ENCODE assay signal across 9 mouse cellular contexts in genomic region chr1:45021234-45021633, GRCm38 (mm10).
DNase-seq lines count a peak whose midpoint lies in the region; ATAC-seq lines count a peak whose summit lies in the region.
"Had no signal": no experiment of that assay in that cellular context is flagged by ENCODE, and none has a peak within 500 bp of the region (broad histone marks: within the 10 kb centered on the region; RNA-seq: fewer than 3 reads in every experiment).

No protein-coding gene starts in this region.

- H3K4me2 ChIP-seq in midbrain, embryonic 14.5 days (ENCODE audit: low read length): no peak overlapping the region
- no peak overlapping the region for H3K4me2 ChIP-seq in midbrain, embryonic 15.5 days
- no peak overlapping the region for H3K4me2 ChIP-seq in heart, embryonic 16.5 days (ENCODE audit: low read depth, low read length)

- intact Hi-C loops in heart, postnatal 14 days (cut with DNase I): loop anchor here (10.0 kb wide), 1 partner anchor 294 kb away; the partner anchor contains the start of gene Col3a1

- no peaks in the 10 kb centered on the region for H3K4me1 ChIP-seq in midbrain, embryonic 14.5 days (ENCODE audit: control insufficient read depth, insufficient read depth, low read length)
- H3K4me1 ChIP-seq in midbrain, embryonic 15.5 days: no peaks in the 10 kb centered on the region
- H3K4me1 ChIP-seq in heart, embryonic 16.5 days (ENCODE audit: control insufficient read depth, insufficient read depth, low read length): peaks cover 11% of the 10 kb centered on the region

- H3K36me3 ChIP-seq in midbrain, embryonic 14.5 days (ENCODE audit: control insufficient read depth, insufficient read depth, low read length): no peaks in the 10 kb centered on the region
- H3K36me3 ChIP-seq in midbrain, embryonic 15.5 days (replicated peaks): no peaks in the 10 kb centered on the region
- no peaks in the 10 kb centered on the region for H3K36me3 ChIP-seq in heart, embryonic 16.5 days (ENCODE audit: control insufficient read depth, insufficient read depth)

- H3K9ac ChIP-seq in midbrain, embryonic 14.5 days (replicated peaks; ENCODE audit: low read length): no peak overlapping the region
- no peak overlapping the region for H3K9ac ChIP-seq in midbrain, embryonic 15.5 days
- H3K9ac ChIP-seq in heart, embryonic 16.5 days (ENCODE audit: low read length): no peak overlapping the region

- no peaks in the 10 kb centered on the region for H3K27me3 ChIP-seq in midbrain, embryonic 14.5 days (ENCODE audit: control insufficient read depth, insufficient read depth, low read length)
- H3K27me3 ChIP-seq in midbrain, embryonic 15.5 days (replicated peaks): no peaks in the 10 kb centered on the region
- no peaks in the 10 kb centered on the region for H3K27me3 ChIP-seq in heart, embryonic 16.5 days (ENCODE audit: control insufficient read depth, insufficient read depth, low read length)

- no peak for ATAC-seq in midbrain, embryonic 14.5 days (ENCODE audit: low FRiP score, low TSS enrichment)
- ATAC-seq in midbrain, embryonic 15.5 days (replicated peaks): no peak
- no peak for ATAC-seq in heart, embryonic 16.5 days (replicated peaks; ENCODE audit: extremely low read depth, insufficient read depth, low FRiP score)
- no peak for ATAC-seq in granulocyte monocyte progenitor cell, adult 5-6 weeks (replicated peaks; ENCODE audit: poor library complexity, severe bottlenecking)

- no peak overlapping the region for H3K27ac ChIP-seq in midbrain, embryonic 14.5 days (replicated peaks; ENCODE audit: low read depth, low read length)
- H3K27ac ChIP-seq in midbrain, embryonic 15.5 days: no peak overlapping the region
- H3K27ac ChIP-seq in heart, embryonic 16.5 days (ENCODE audit: low read length): peak overlapping the region; percentile 53

- no peak overlapping the region for H3K4me3 ChIP-seq in midbrain, embryonic 14.5 days (replicated peaks; ENCODE audit: low read depth, low read length)
- H3K4me3 ChIP-seq in midbrain, embryonic 15.5 days: no peak overlapping the region
- no peak overlapping the region for H3K4me3 ChIP-seq in heart, embryonic 16.5 days (ENCODE audit: low read length)

- no peaks in the 10 kb centered on the region for H3K9me3 ChIP-seq in midbrain, embryonic 14.5 days (ENCODE audit: control insufficient read depth, low read length)
- H3K9me3 ChIP-seq in midbrain, embryonic 15.5 days: no peaks in the 10 kb centered on the region
- H3K9me3 ChIP-seq in heart, embryonic 16.5 days (replicated peaks; ENCODE audit: control insufficient read depth, low read length): no peaks in the 10 kb centered on the region

- peak; percentile 34 to 35 for DNase-seq in heart, adult 18-20 months
- no peak for DNase-seq in heart, postnatal 14 days
- DNase-seq in midbrain, embryonic 14.5 days: peak; percentile 1
- DNase-seq in B cell, adult 2 months: no peak
- no peak for DNase-seq in right cerebral cortex, adult 2 months (ENCODE audit: low spot score in 2 of 2)
- DNase-seq: cerebellum, adult 18-20 months had no signal

- 57% methylated on average over 2 of the region's 2 CpGs for WGBS in midbrain, embryonic 14.5 days
- 43% methylated on average over 2 of the region's 2 CpGs for WGBS in midbrain, embryonic 15.5 days
- WGBS in heart, embryonic 16.5 days: 43% methylated on average over 2 of the region's 2 CpGs

Comparison
In these comparisons a context has a peak if more than half of its experiments do, and no peak if none do; other contexts are left out.
1. DNase-seq: peak in heart, adult 18-20 months (2 of 2) and midbrain, embryonic 14.5 days (single experiment); none in heart, postnatal 14 days (0 of 2), B cell, adult 2 months (0 of 2) and right cerebral cortex, adult 2 months (0 of 2).